Mouse (Mus musculus) hindbrain, embryonic 13.5 days (tissue): ENCODE results near the gene Gm21876. TPM values are rescaled to one million over a fixed set of nuclear protein-coding genes. Genes with fewer than 3 reads are reported as not detected.
"Not testable (repeated sequence)": the region's sequence is repeated elsewhere in the genome, so short reads cannot be mapped to it uniquely, and the experiment has no call there.

Source experiments
- ATAC-seq: fragments of 200-750 bp; cut with Nextera tagmentation; 2 replicates; pipeline ENCODE4 v1.8.0; 2017; ENCODE audit warnings: moderate TSS enrichment; ENCODE audit not compliant: low FRiP score
- H3K27ac ChIP-seq: fragments of 300-500 bp; sonication (generic); 2 replicates; pipeline ENCODE4 v1.5.1; 2015; ENCODE audit warnings: inconsistent platforms, mild to moderate bottlenecking, moderate library complexity
- H3K27me3 ChIP-seq: fragments of 300-500 bp; sonication (generic); 2 replicates; pipeline ENCODE4 v1.6.1; 2015; ENCODE audit warnings: mild to moderate bottlenecking, inconsistent platforms
- H3K36me3 ChIP-seq: fragments of 300-500 bp; sonication (generic); 2 replicates; pipeline ENCODE4 v1.6.1; 2015; ENCODE audit warnings: mild to moderate bottlenecking, inconsistent platforms
- H3K4me1 ChIP-seq: fragments of 300-500 bp; sonication (generic); replicated peaks from 2 replicates; pipeline ENCODE4 v1.6.1; 2015; ENCODE audit warnings: inconsistent platforms
- H3K4me2 ChIP-seq: fragments of 300-500 bp; sonication (generic); 2 replicates; pipeline ENCODE4 v1.6.1; 2015; ENCODE audit warnings: inconsistent platforms, mild to moderate bottlenecking, moderate library complexity
- H3K4me3 ChIP-seq: fragments of 300-500 bp; sonication (generic); 2 replicates; pipeline ENCODE4 v1.5.1; 2015; ENCODE audit warnings: mild to moderate bottlenecking, inconsistent platforms
- H3K9ac ChIP-seq: fragments of 300-500 bp; sonication (generic); 2 replicates; pipeline ENCODE4 v1.6.1; 2015; ENCODE audit warnings: mild to moderate bottlenecking, inconsistent platforms
- H3K9me3 ChIP-seq: fragments of 300-500 bp; sonication (generic); 2 replicates; pipeline ENCODE4 v1.6.1; 2016; ENCODE audit warnings: inconsistent platforms
- WGBS: fragments of 180-500 bp; shearing (Covaris S2); methylation state at CpG from one replicate; pipeline ENCODE4 v1.1.7; 2015; 5-methylcytosine and 5-hydroxymethylcytosine counted together
- polyA plus RNA-seq: library from polyadenylated mRNA; unstranded; fragments of >200 nt; fragmentation: Nextera tagmentation; extraction: Ambion mirVana; gene quantifications from 2 replicates; pipeline ENCODE4 v1.2.1, GENCODE M21; 2015

Gm21876 gene
- not detected in 2 replicates for polyA plus RNA-seq

GRCm38 (mm10) chrX:21175553-21175952, at the start of gene Gm21876:
TSS of gene Gm21876 (minus strand) at chrX:21175653.
- no peaks in the 10 kb centered on the region for H3K4me1 ChIP-seq
- 88% methylated on average over 3 of the region's 3 CpGs for WGBS
- no peak within 1 kb of the TSS for H3K9ac ChIP-seq
- H3K27ac ChIP-seq: no peak within 1 kb of the TSS
- no peak within 1 kb of the TSS for H3K4me2 ChIP-seq
- no peaks in the 10 kb centered on the region for H3K36me3 ChIP-seq
- H3K9me3 ChIP-seq: no peaks in the 10 kb centered on the region
- H3K27me3 ChIP-seq: no peaks in the 10 kb centered on the region
- no peak for ATAC-seq
- no peak within 1 kb of the TSS for H3K4me3 ChIP-seq

- Histone ChIP-seq H3K27me3 (no peaks in the 10 kb centered on the region), H3K9me3 (no peaks in the 10 kb centered on the region), H3K9ac (no peak overlapping the region), H3K36me3 (no peaks in the 10 kb centered on the region), H3K4me1 (no peaks in the 10 kb centered on the region), H3K4me3 (no peak overlapping the region), H3K4me2 (no peak overlapping the region), H3K27ac (no peak overlapping the region)
- ATAC-seq: no peak
- 67% methylated on average over 3 of the region's 3 CpGs for WGBS
Observed at GRCm38 (mm10) chrX:21220422-21220821, 45.0 kb upstream of the Gm21876 start.

- not testable (repeated sequence) for H3K9ac ChIP-seq, H3K4me1 ChIP-seq, H3K9me3 ChIP-seq, ATAC-seq, H3K27me3 ChIP-seq, H3K4me2 ChIP-seq, H3K4me3 ChIP-seq, H3K36me3 ChIP-seq, H3K27ac ChIP-seq
- 91% methylated on average over 25 of the region's 25 CpGs for WGBS
Observed at GRCm38 (mm10) chrX:21146675-21147074, 28.8 kb downstream of the Gm21876 start.

Other genes starting within 250 kb of the Gm21876 start
- gene Cfp, start 244.1 kb downstream of the Gm21876 start, polyA plus RNA-seq: 5.8 and 6.5 TPM in 2 replicates
- gene Elk1, start 225.0 kb downstream of the Gm21876 start, polyA plus RNA-seq: 18.4 and 18.5 TPM in 2 replicates
- 39.4 and 41.1 TPM in 2 replicates for gene Uxt, start 213.6 kb downstream of the Gm21876 start, polyA plus RNA-seq
- gene Zfp182, start 113.3 kb downstream of the Gm21876 start, polyA plus RNA-seq: 9.9 and 10.3 TPM in 2 replicates
- not detected in 2 replicates for gene Spaca5, start 107.2 kb downstream of the Gm21876 start, polyA plus RNA-seq
- 4.1 and 5.1 TPM in 2 replicates for gene Zfp300, start 86.1 kb downstream of the Gm21876 start, polyA plus RNA-seq
- not detected in 2 replicates for gene Ssxa1, start 59.8 kb downstream of the Gm21876 start, polyA plus RNA-seq